Mouse (Mus musculus): ENCODE results near the gene Hira.

GRCm38 (mm10) chr16:19013550-19013949, 136.7 kb downstream of the Hira start:
- TF ChIP-seq POLR2A (IDR thresholded peaks at IDR 0.05; ENCODE audit: insufficient read length, low read depth) (no peak), MYOD1 (IDR thresholded peaks at IDR 0.05; ENCODE audit: control insufficient read depth in 1 of 3, insufficient read length in 2 of 3, low read depth in 2 of 3) (no peak), MAX (IDR thresholded peaks at IDR 0.05; ENCODE audit: low read depth) (no peak), POLR2AphosphoS2 (IDR thresholded peaks at IDR 0.05; ENCODE audit: insufficient read length, low read depth) (no peak), USF1 (IDR thresholded peaks at IDR 0.05; ENCODE audit: low read depth) (no peak), E2F4 (IDR thresholded peaks at IDR 0.05; ENCODE audit: insufficient read depth) (no peak), REST (IDR thresholded peaks at IDR 0.05; ENCODE audit: insufficient read depth, insufficient read length) (no peak), MYOG (IDR thresholded peaks at IDR 0.05; ENCODE audit: control insufficient read depth in 1 of 3, insufficient read depth in 1 of 3, insufficient read length in 2 of 3, low read depth in 2 of 3) (no peak), CEBPB (IDR thresholded peaks at IDR 0.05; ENCODE audit: insufficient read depth, poor library complexity, severe bottlenecking) (no peak), SRF (IDR thresholded peaks at IDR 0.05; ENCODE audit: control insufficient read depth, insufficient read length, low read depth) (no peak), TCF12 (IDR thresholded peaks at IDR 0.05; ENCODE audit: insufficient read depth, poor library complexity, severe bottlenecking) (no peak)

All from myocyte (in vitro differentiated cells).